Mouse (Mus musculus) forelimb bud, embryonic 11.5 days (tissue): Measurements from ENCODE around the gene B3gnt6.

Experiments
- DNase-seq: peaks from one replicate; pipeline ENCODE4 v3.0.0-alpha.2; 2012; ENCODE audit warnings: low read depth, low spot score

Gene B3gnt6

GRCm38 (mm10) chr7:98177071-98177485 lies 22.2 kb downstream of the B3gnt6 start:
- no peak for DNase-seq

GRCm38 (mm10) chr7:98176322-98177070 lies 22.8 kb downstream of the B3gnt6 start:
- DNase-seq: no peak

- DNase-seq: no peak
Observed at GRCm38 (mm10) chr7:98174883-98175755, 24.2 kb downstream of the B3gnt6 start.

- DNase-seq: no peak
Observed at GRCm38 (mm10) chr7:98173408-98173807, 25.9 kb downstream of the B3gnt6 start.

GRCm38 (mm10) chr7:98172661-98173060 lies 26.6 kb downstream of the B3gnt6 start:
- no peak for DNase-seq

GRCm38 (mm10) chr7:98171141-98172073 lies 27.9 kb downstream of the B3gnt6 start:
- peak; percentile 51 for DNase-seq

- no peak for DNase-seq
Observed at GRCm38 (mm10) chr7:98164999-98165528, 34.2 kb downstream of the B3gnt6 start.

- no peak for DNase-seq
Observed at GRCm38 (mm10) chr7:98164382-98164998, 34.8 kb downstream of the B3gnt6 start.

- no peak for DNase-seq
Observed at GRCm38 (mm10) chr7:98163700-98164099, 35.6 kb downstream of the B3gnt6 start.

- DNase-seq: no peak
Observed at GRCm38 (mm10) chr7:98162239-98162638, 37.0 kb downstream of the B3gnt6 start.

- no peak for DNase-seq
Observed at GRCm38 (mm10) chr7:98160041-98160740, 39.1 kb downstream of the B3gnt6 start.

GRCm38 (mm10) chr7:98158481-98158880 lies 40.8 kb downstream of the B3gnt6 start:
- DNase-seq: peak; percentile 29

- no peak for DNase-seq
Observed at GRCm38 (mm10) chr7:98157636-98158332, 41.5 kb downstream of the B3gnt6 start.

- DNase-seq: no peak
Observed at GRCm38 (mm10) chr7:98156280-98156665, 43.0 kb downstream of the B3gnt6 start.

GRCm38 (mm10) chr7:98155546-98156279 lies 43.6 kb downstream of the B3gnt6 start:
- peak; percentile 49 for DNase-seq

GRCm38 (mm10) chr7:98153892-98154291 lies 45.4 kb downstream of the B3gnt6 start:
- DNase-seq: no peak

- no peak for DNase-seq
Observed at GRCm38 (mm10) chr7:98153345-98153744, 45.9 kb downstream of the B3gnt6 start.

- no peak for DNase-seq
Observed at GRCm38 (mm10) chr7:98152400-98152799, 46.9 kb downstream of the B3gnt6 start.

- DNase-seq: no peak
Observed at GRCm38 (mm10) chr7:98150525-98150924, 48.8 kb downstream of the B3gnt6 start.
